Mouse (Mus musculus): Measurements from ENCODE around the gene Cebpb. TPM values are rescaled to one million over a fixed set of nuclear protein-coding genes. Genes with fewer than 3 reads are reported as not detected.
A peak's percentile ranks its signal among the peaks of the same experiment; 100 is the strongest.
"Not testable (repeated sequence)": the region's sequence is repeated elsewhere in the genome, so short reads cannot be mapped to it uniquely, and the experiment has no call there.

The Cebpb gene
- total RNA-seq (2022): 10 to 100 TPM; 12.1 to 20.6 (median 15.1) TPM

- peak; percentile 57 to 71 for DNase-seq (ENCODE audit: low spot score in 2 of 2)
Observed at GRCm38 (mm10) chr2:167688498-167689451, at the start of gene Cebpb. Gene Cebpb, plus strand, starts transcription at chr2:167688915.

GRCm38 (mm10) chr2:167640279-167640678 is 48.4 kb upstream of the Cebpb start:
- DNase-seq (ENCODE audit: low spot score in 2 of 2): no peak

GRCm38 (mm10) chr2:167641337-167641736 is 47.4 kb upstream of the Cebpb start:
- DNase-seq (ENCODE audit: low spot score in 2 of 2): no peak

GRCm38 (mm10) chr2:167642164-167642563 is 46.6 kb upstream of the Cebpb start:
- DNase-seq (ENCODE audit: low spot score in 2 of 2): no peak

- DNase-seq (ENCODE audit: low spot score in 2 of 2): not testable (repeated sequence)
Observed at GRCm38 (mm10) chr2:167643356-167644052, 45.2 kb upstream of the Cebpb start.

- no peak for DNase-seq (ENCODE audit: low spot score in 2 of 2)
Observed at GRCm38 (mm10) chr2:167646411-167646810, 42.3 kb upstream of the Cebpb start.

- no peak for DNase-seq (ENCODE audit: low spot score in 2 of 2)
Observed at GRCm38 (mm10) chr2:167649290-167650032, 39.3 kb upstream of the Cebpb start.

- DNase-seq (ENCODE audit: low spot score in 2 of 2): peak in 1 of 2 experiments; percentile 58
Observed at GRCm38 (mm10) chr2:167651622-167652021, 37.1 kb upstream of the Cebpb start.

- DNase-seq (ENCODE audit: low spot score in 2 of 2): no peak
Observed at GRCm38 (mm10) chr2:167652694-167653093, 36.0 kb upstream of the Cebpb start.

- DNase-seq (ENCODE audit: low spot score in 2 of 2): no peak
Observed at GRCm38 (mm10) chr2:167654911-167655600, 33.7 kb upstream of the Cebpb start.

- DNase-seq (ENCODE audit: low spot score in 2 of 2): no peak
Observed at GRCm38 (mm10) chr2:167656629-167657478, 31.9 kb upstream of the Cebpb start.

GRCm38 (mm10) chr2:167657973-167658372 is 30.7 kb upstream of the Cebpb start:
- no peak for DNase-seq (ENCODE audit: low spot score in 2 of 2)

GRCm38 (mm10) chr2:167658712-167659111 is 30.0 kb upstream of the Cebpb start:
- DNase-seq (ENCODE audit: low spot score in 2 of 2): no peak

GRCm38 (mm10) chr2:167659177-167659846 is 29.4 kb upstream of the Cebpb start:
- DNase-seq (ENCODE audit: low spot score in 2 of 2): no peak

- DNase-seq (ENCODE audit: low spot score in 2 of 2): peak in 1 of 2 experiments; percentile 63
Observed at GRCm38 (mm10) chr2:167659847-167660610, 28.7 kb upstream of the Cebpb start.

GRCm38 (mm10) chr2:167660611-167660971 is 28.1 kb upstream of the Cebpb start:
- no peak for DNase-seq (ENCODE audit: low spot score in 2 of 2)

- peak; percentile 81 to 95 for DNase-seq (ENCODE audit: low spot score in 2 of 2)
Observed at GRCm38 (mm10) chr2:167661270-167662203, 27.2 kb upstream of the Cebpb start, which contains the start of gene Gm20431. Gene Gm20431, minus strand, starts transcription at chr2:167661496.

GRCm38 (mm10) chr2:167662713-167663112 is 26.0 kb upstream of the Cebpb start:
- DNase-seq (ENCODE audit: low spot score in 2 of 2): no peak

Data from left cerebral cortex, adult 8-10 months (tissue).